Mouse (Mus musculus) lung, embryonic 15.5 days (tissue): ENCODE data around the gene Ccdc115. TPM values are rescaled to one million over a fixed set of nuclear protein-coding genes. Genes with fewer than 3 reads are reported as not detected.
A peak's percentile ranks its signal among the peaks of the same experiment; 100 is the strongest.

ENCODE experiments used
- ATAC-seq: fragments of 200-750 bp; cut with Nextera tagmentation; 2 replicates; pipeline ENCODE4 v1.8.0; 2017; ENCODE audit warnings: moderate number of reproducible peaks, borderline replicate concordance; ENCODE audit not compliant: low FRiP score, low TSS enrichment; ENCODE audit errors: extremely low read depth
- H3K27ac ChIP-seq: fragments of 300-500 bp; sonication (generic); 2 replicates; pipeline ENCODE4 v1.5.1; 2015; ENCODE audit warnings: moderate library complexity, mild to moderate bottlenecking, inconsistent platforms
- H3K27me3 ChIP-seq: fragments of 300-500 bp; sonication (generic); 2 replicates; pipeline ENCODE4 v1.6.1; 2015; ENCODE audit warnings: inconsistent platforms
- H3K36me3 ChIP-seq: fragments of 300-500 bp; sonication (generic); 2 replicates; pipeline ENCODE4 v1.6.1; 2015; ENCODE audit warnings: inconsistent platforms
- H3K4me1 ChIP-seq: fragments of 300-500 bp; sonication (generic); 2 replicates; pipeline ENCODE4 v1.6.1; 2015; ENCODE audit warnings: inconsistent platforms
- H3K4me2 ChIP-seq: fragments of 300-500 bp; sonication (generic); 2 replicates; pipeline ENCODE4 v1.6.1; 2015; ENCODE audit warnings: inconsistent platforms, mild to moderate bottlenecking, moderate library complexity
- H3K4me3 ChIP-seq: fragments of 300-500 bp; sonication (generic); 2 replicates; pipeline ENCODE4 v1.5.1; 2015; ENCODE audit warnings: mild to moderate bottlenecking, inconsistent platforms
- H3K9ac ChIP-seq: fragments of 300-500 bp; sonication (generic); 2 replicates; pipeline ENCODE4 v1.6.1; 2015; ENCODE audit warnings: inconsistent platforms
- H3K9me3 ChIP-seq: fragments of 300-500 bp; sonication (generic); 2 replicates; pipeline ENCODE4 v1.6.1; 2016; ENCODE audit warnings: inconsistent platforms
- WGBS: fragments of 180-500 bp; shearing (Covaris S2); methylation state at CpG from one replicate; pipeline ENCODE4 v1.1.7; 2015; 5-methylcytosine and 5-hydroxymethylcytosine counted together
- polyA plus RNA-seq: library from polyadenylated mRNA; unstranded; fragments of >200 nt; fragmentation: Nextera tagmentation; extraction: Ambion mirVana; gene quantifications from 2 replicates; pipeline ENCODE4 v1.2.1, GENCODE M21; 2015

Gene Ccdc115
- polyA plus RNA-seq, 1 experiment from 2014 or later: 55.2 TPM

- no peak overlapping the region for H3K4me3 ChIP-seq
- no peaks in the 10 kb centered on the region; the same call in 1 of the 2 replicates for H3K36me3 ChIP-seq
- no peak overlapping the region for H3K27ac ChIP-seq
- H3K27me3 ChIP-seq: no peaks in the 10 kb centered on the region
- no peak overlapping the region for H3K9ac ChIP-seq
- WGBS: 84% methylated on average over 3 of the region's 3 CpGs
- no peak for ATAC-seq
- H3K4me2 ChIP-seq: no peak overlapping the region
- peaks cover 4% of the 10 kb centered on the region; the same call in 1 of the 2 replicates for H3K9me3 ChIP-seq
- H3K4me1 ChIP-seq: peaks cover 37% of the 10 kb centered on the region
These were observed 3.1 kb downstream of the Ccdc115 start for GRCm38 (mm10) chr1:34436374-34436773.

DNA sequence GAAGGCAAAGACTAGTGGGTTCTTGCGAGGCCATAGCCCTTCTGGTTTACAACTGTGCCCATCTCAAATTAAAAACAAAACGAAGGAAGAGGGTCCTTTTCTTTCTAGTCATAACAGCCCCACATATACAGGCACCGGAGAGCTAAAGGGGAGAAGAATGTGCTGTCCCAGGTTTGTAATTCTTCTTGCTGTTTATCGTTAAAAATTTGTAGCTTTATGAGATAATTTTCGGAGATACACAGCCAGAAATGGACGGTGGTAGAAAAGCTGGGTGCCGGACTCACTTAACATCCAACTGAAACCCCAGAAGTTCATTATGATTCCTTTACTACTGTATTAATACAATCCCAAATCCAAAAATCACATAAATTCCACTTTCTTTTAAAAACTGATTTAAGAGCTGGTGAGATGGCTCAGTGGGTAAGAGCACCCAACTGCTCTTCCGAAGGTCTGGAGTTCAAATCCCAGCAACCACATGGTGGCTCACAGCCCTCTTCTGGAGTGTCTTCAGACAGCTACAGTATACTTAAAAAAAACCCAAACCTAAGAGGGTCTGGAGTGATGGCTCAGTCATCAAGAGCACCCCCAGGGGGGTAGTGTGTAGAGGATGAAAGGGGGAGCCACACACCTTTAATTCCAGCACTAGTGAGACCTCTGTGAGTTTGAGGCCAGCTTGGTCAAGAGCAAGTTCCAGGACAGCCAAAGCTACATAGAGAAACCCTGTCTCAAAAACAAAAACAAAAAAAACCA lies 3.9 kb downstream of the Ccdc115 start:
- Histone ChIP-seq H3K4me3 (peak overlapping the region; percentile 64), H3K27ac (peak overlapping the region; percentile 66; the same call in 1 of the 2 replicates), H3K9me3 (peaks cover 8% of the 10 kb centered on the region; the same call in 1 of the 2 replicates), H3K27me3 (no peaks in the 10 kb centered on the region), H3K4me1 (peaks cover 34% of the 10 kb centered on the region), H3K4me2 (peak overlapping the region; percentile 74), H3K9ac (no peak overlapping the region), H3K36me3 (no peaks in the 10 kb centered on the region; the same call in 1 of the 2 replicates)
- no peak for ATAC-seq
- WGBS: 22% methylated on average over 8 of the region's 8 CpGs

DNA sequence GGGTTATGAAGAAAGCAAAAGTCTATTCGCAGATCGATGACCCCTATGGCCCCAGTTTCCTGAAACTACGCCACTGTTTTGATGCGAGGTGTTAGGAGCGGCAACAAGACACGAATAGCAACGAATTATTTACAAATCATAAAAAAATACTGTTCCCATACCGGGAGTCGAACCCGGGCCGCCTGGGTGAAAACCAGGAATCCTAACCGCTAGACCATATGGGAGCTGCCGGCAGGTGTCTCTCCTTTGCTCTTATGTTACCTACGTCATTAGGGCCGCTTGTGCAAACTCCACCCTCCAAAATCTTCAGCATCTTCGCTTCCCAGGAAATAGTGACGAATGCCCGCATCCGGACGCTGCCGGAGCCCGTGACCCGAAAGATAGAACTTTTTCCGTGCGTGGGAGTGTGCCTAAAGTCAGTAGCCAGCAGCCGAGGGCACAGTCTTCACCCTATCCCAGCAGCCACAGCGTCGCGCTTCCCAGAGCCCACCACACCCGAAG lies 4.8 kb downstream of the Ccdc115 start:
- WGBS: under 1% methylated on average over 30 of the region's 30 CpGs
- H3K27me3 ChIP-seq: no peaks in the 10 kb centered on the region
- ATAC-seq: no peak

GRCm38 (mm10) chr1:34433891-34434521 lies 5.5 kb downstream of the Ccdc115 start:
- Histone ChIP-seq H3K36me3 (no peaks in the 10 kb centered on the region; the same call in 1 of the 2 replicates), H3K27ac (peak overlapping the region; percentile 46; the same call in 1 of the 2 replicates), H3K9me3 (peaks cover 10% of the 10 kb centered on the region), H3K4me3 (peak overlapping the region; percentile 64), H3K27me3 (no peaks in the 10 kb centered on the region), H3K4me1 (peaks cover 31% of the 10 kb centered on the region), H3K9ac (no peak overlapping the region), H3K4me2 (peak overlapping the region; percentile 74)
- ATAC-seq: no peak
- 14% methylated on average over 19 of the region's 19 CpGs for WGBS

More for the DNA sequence above, 4.8 kb downstream of the Ccdc115 start:
- H3K27ac ChIP-seq: peak overlapping the region; percentile 66; the same call in 1 of the 2 replicates
- peaks cover 31% of the 10 kb centered on the region for H3K4me1 ChIP-seq
- H3K4me3 ChIP-seq: peak overlapping the region; percentile 64
- H3K9ac ChIP-seq: peak overlapping the region; percentile 53; the same call in 1 of the 2 replicates
- H3K4me2 ChIP-seq: peak overlapping the region; percentile 74
- peaks cover 10% of the 10 kb centered on the region; the same call in 1 of the 2 replicates for H3K9me3 ChIP-seq
- H3K36me3 ChIP-seq: no peaks in the 10 kb centered on the region; the same call in 1 of the 2 replicates

GRCm38 (mm10) chr1:34432776-34433481 lies 6.5 kb downstream of the Ccdc115 start:
- peak; percentile 39; the same call in 1 of the 2 replicates for ATAC-seq

GRCm38 (mm10) chr1:34432411-34432775 lies 7.1 kb downstream of the Ccdc115 start:
- WGBS: 55% methylated on average over 13 of the region's 13 CpGs
- Histone ChIP-seq H3K36me3 (no peaks in the 10 kb centered on the region; the same call in 1 of the 2 replicates), H3K4me3 (peak overlapping the region; percentile 38), H3K9ac (no peak overlapping the region), H3K9me3 (peaks cover 10% of the 10 kb centered on the region), H3K27ac (no peak overlapping the region), H3K4me1 (0 out of 2 replicates have a peak, but pooled peaks cover 23% of the 10 kb centered on the region), H3K4me2 (peak overlapping the region; percentile 74), H3K27me3 (no peaks in the 10 kb centered on the region)
- no peak for ATAC-seq

More at GRCm38 (mm10) chr1:34432776-34433481, 6.5 kb downstream of the Ccdc115 start:
- H3K9me3 ChIP-seq: peaks cover 10% of the 10 kb centered on the region
- no peaks in the 10 kb centered on the region; the same call in 1 of the 2 replicates for H3K36me3 ChIP-seq
- H3K4me2 ChIP-seq: peak overlapping the region; percentile 74
- H3K27me3 ChIP-seq: no peaks in the 10 kb centered on the region
- peaks cover 24% of the 10 kb centered on the region; the same call in 1 of the 2 replicates for H3K4me1 ChIP-seq
- H3K4me3 ChIP-seq: peak overlapping the region; percentile 38
- H3K9ac ChIP-seq: peak overlapping the region; percentile 55
- 16% methylated on average over 35 of the region's 35 CpGs for WGBS
- H3K27ac ChIP-seq: peak overlapping the region; percentile 46

GRCm38 (mm10) chr1:34431431-34431830 lies 8.0 kb downstream of the Ccdc115 start:
- H3K27ac ChIP-seq: no peak overlapping the region
- no peak for ATAC-seq
- no peak overlapping the region for H3K4me3 ChIP-seq
- H3K27me3 ChIP-seq: no peaks in the 10 kb centered on the region
- H3K9ac ChIP-seq: no peak overlapping the region
- H3K4me2 ChIP-seq: no peak overlapping the region
- H3K4me1 ChIP-seq: 0 out of 2 replicates have a peak, but pooled peaks cover 23% of the 10 kb centered on the region
- H3K9me3 ChIP-seq: peaks cover 10% of the 10 kb centered on the region
- WGBS: 96% methylated on average over 9 of the region's 9 CpGs
- no peaks in the 10 kb centered on the region; the same call in 1 of the 2 replicates for H3K36me3 ChIP-seq

- Histone ChIP-seq H3K4me3 (no peak overlapping the region), H3K9me3 (peaks cover 10% of the 10 kb centered on the region), H3K4me2 (no peak overlapping the region), H3K27me3 (no peaks in the 10 kb centered on the region), H3K4me1 (0 out of 2 replicates have a peak, but pooled peaks cover 23% of the 10 kb centered on the region), H3K36me3 (no peaks in the 10 kb centered on the region; the same call in 1 of the 2 replicates), H3K9ac (no peak overlapping the region), H3K27ac (no peak overlapping the region)
- no peak for ATAC-seq
- WGBS: 91% methylated on average over 3 of the region's 3 CpGs
These were observed 8.5 kb downstream of the Ccdc115 start for GRCm38 (mm10) chr1:34430981-34431380.

DNA sequence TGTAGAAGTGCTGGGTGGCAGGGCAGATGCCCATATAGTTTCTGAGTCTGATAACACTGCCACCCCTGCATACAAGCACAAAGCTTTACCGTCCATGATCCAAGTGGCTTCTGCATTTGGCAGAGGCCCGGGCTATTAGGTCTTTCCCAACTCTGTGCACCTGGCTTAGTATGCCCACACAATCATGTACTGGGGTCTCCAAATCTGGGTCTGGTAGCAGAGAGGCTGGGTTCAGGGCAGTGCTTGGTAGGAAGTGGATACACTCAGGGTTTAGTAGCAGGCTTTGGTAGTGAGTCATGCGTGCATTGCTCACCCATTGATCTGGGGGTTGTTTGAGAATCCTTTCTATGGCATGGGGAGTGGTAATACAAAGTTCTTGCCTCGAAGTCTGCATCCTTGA lies 10.2 kb downstream of the Ccdc115 start:
- Histone ChIP-seq H3K27ac (no peak overlapping the region), H3K36me3 (no peaks in the 10 kb centered on the region; the same call in 1 of the 2 replicates), H3K9me3 (peaks cover 10% of the 10 kb centered on the region), H3K4me1 (0 out of 2 replicates have a peak, but pooled peaks cover 14% of the 10 kb centered on the region), H3K27me3 (no peaks in the 10 kb centered on the region), H3K9ac (no peak overlapping the region), H3K4me2 (no peak overlapping the region), H3K4me3 (no peak overlapping the region)
- ATAC-seq: no peak
- 92% methylated on average over 4 of the region's 4 CpGs for WGBS

- H3K36me3 ChIP-seq: no peaks in the 10 kb centered on the region; the same call in 1 of the 2 replicates
- H3K9ac ChIP-seq: no peak overlapping the region
- ATAC-seq: no peak
- H3K27me3 ChIP-seq: no peaks in the 10 kb centered on the region
- H3K4me1 ChIP-seq: 0 out of 2 replicates have a peak, but pooled peaks cover 8% of the 10 kb centered on the region
- no peak overlapping the region for H3K4me3 ChIP-seq
- H3K4me2 ChIP-seq: no peak overlapping the region
- H3K27ac ChIP-seq: no peak overlapping the region
- H3K9me3 ChIP-seq: peaks cover 10% of the 10 kb centered on the region
- 94% methylated on average over 2 of the region's 2 CpGs for WGBS
These were observed 11.0 kb downstream of the Ccdc115 start for GRCm38 (mm10) chr1:34428466-34428865.
